Mouse (Mus musculus): ENCODE measurements around the gene Rnf167. TPM values are rescaled to one million over a fixed set of nuclear protein-coding genes. Genes with fewer than 3 reads are reported as not detected.

Gene Rnf167
- total and polyA plus RNA-seq, 3 experiments, result 23.5 to 31.7 (median 25.5) TPM

DNA sequence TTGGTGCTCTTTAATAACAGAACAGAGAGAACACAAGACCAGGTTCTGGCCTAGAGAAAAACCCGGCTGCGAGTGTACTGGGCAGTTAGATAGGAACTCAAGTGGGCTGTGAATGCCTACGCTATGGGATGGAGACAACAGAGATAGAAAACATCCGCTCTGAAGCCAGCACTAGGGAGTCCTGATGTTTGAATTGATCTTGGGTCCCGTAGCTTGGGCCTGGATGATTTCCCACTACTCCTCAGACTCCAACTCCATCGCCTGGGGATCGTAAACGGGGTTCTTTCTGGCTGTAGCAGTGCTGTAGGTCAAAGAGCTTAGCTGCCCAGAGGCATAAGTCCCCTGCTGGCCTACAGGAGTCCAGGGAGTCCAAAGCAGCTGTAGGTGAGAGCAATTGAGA is 41.3 kb downstream of the Rnf167 start:
- peak overlapping the region; percentile 71 to 81 (median 76) for H3K4me3 ChIP-seq (replicated peaks in 1 of 3; ENCODE audit: low read depth in 2 of 3, low read length in 2 of 3, poor library complexity in 1 of 3)

GRCm38 (mm10) chr11:70689578-70689977 is 42.5 kb downstream of the Rnf167 start:
- in situ Hi-C loops (cut with MboI; ENCODE audit: low pct_ligation_motif_present, low pct_unique_long_range_greater_than_20kb, low sequenced_read_pairs), result loop anchor here (5.0 kb wide), 1 partner anchor 68 kb away; no protein-coding TSS in a partner anchor
- Histone ChIP-seq H3K27me3 (replicated peaks) (no peaks in the 10 kb centered on the region), H3K79me2 (replicated peaks; ENCODE audit: control insufficient read depth, extremely low read depth, insufficient read depth, poor library complexity, severe bottlenecking) (no peaks in the 10 kb centered on the region)

More for the DNA sequence above, 41.3 kb downstream of the Rnf167 start:
- dilution Hi-C loops (cut with MboI; ENCODE audit: extremely low pct_ligation_motif_present, extremely low pct_unique_long_range_greater_than_20kb, low sequenced_read_pairs), result no loop called here
- no peaks in the 10 kb centered on the region for H3K27me3 ChIP-seq (replicated peaks)
- peaks cover 11 to 28% of the 10 kb centered on the region in 2 experiments for H3K36me3 ChIP-seq (replicated peaks in 1 of 2; ENCODE audit: control insufficient read depth in 1 of 2, insufficient read depth in 1 of 2, low read length in 1 of 2)
- H3K9ac ChIP-seq (ENCODE audit: insufficient read depth, low read depth), result peak overlapping the region; percentile 79
- peaks cover 0 to 49% of the 10 kb centered on the region in 2 experiments; a peak in 3 of 4 replicates for H3K4me1 ChIP-seq (ENCODE audit: control insufficient read depth in 1 of 2, insufficient read depth in 2 of 2)
- no peak overlapping the region for H3K27ac ChIP-seq (ENCODE audit: insufficient read depth, low read depth)
- no peaks in the 10 kb centered on the region for H3K79me2 ChIP-seq (replicated peaks; ENCODE audit: control insufficient read depth, extremely low read depth, insufficient read depth, poor library complexity, severe bottlenecking)
- DNase-seq (ENCODE audit: extremely low read depth), result no peak
- in situ Hi-C loops (cut with MboI; ENCODE audit: low pct_ligation_motif_present, low pct_unique_long_range_greater_than_20kb, low sequenced_read_pairs), result loop anchor here (5.0 kb wide), 1 partner anchor 69 kb away; no protein-coding TSS in a partner anchor
- TF ChIP-seq JUND (conservative IDR thresholded peaks at IDR 0.05; ENCODE audit: low read depth, low read length) (no peak), POLR2AphosphoS2 (IDR thresholded peaks at IDR 0.05; ENCODE audit: low read depth, low read length) (no peak), MYC (IDR thresholded peaks at IDR 0.05; ENCODE audit: low read depth, low read length) (no peak), CTCF (conservative IDR thresholded peaks at IDR 0.05 in 1 of 2, IDR thresholded peaks at IDR 0.05 in 1 of 2; ENCODE audit: low read depth in 2 of 2, low read length in 2 of 2) (no peak), NRF1 (IDR thresholded peaks at IDR 0.05; ENCODE audit: low read depth, low read length) (no peak), BHLHE40 (IDR thresholded peaks at IDR 0.05; ENCODE audit: low read depth, low read length) (no peak), USF1 (IDR thresholded peaks at IDR 0.05; ENCODE audit: low read depth, low read length) (no peak)
- no peaks in the 10 kb centered on the region for H3K9me3 ChIP-seq (replicated peaks; ENCODE audit: low read length)
- peak overlapping the region; percentile 73 for H3K4me2 ChIP-seq (ENCODE audit: insufficient read depth, low read depth, poor library complexity, severe bottlenecking)

DNA sequence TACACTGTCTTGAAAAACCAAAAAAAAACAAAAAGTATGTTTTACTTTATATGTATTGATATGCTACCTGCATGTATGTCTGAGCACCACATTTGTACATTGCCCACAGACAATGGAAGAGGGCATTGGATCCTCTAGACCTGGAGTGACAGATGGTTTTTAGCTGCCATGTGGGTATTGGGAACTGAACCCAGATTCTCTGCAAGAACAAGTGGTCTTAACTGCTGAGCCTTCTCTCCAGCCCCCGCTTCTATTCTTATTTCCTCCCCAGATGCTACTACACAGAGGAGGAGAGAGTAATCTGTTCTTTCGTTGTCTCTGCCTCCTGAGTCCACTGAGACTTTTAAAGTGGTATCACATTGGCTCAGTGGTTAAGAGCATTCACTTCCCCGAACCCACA is 46.5 kb downstream of the Rnf167 start:
- H3K4me3 ChIP-seq (replicated peaks in 1 of 3; ENCODE audit: low read depth in 2 of 3, low read length in 2 of 3, poor library complexity in 1 of 3), result no peak overlapping the region
- H3K79me2 ChIP-seq (replicated peaks; ENCODE audit: control insufficient read depth, extremely low read depth, insufficient read depth, poor library complexity, severe bottlenecking), result no peaks in the 10 kb centered on the region
- no peak overlapping the region for H3K9ac ChIP-seq (ENCODE audit: insufficient read depth, low read depth)
- DNase-seq (ENCODE audit: extremely low read depth), result no peak
- no peak for TF ChIP-seq ZMIZ1 (IDR thresholded peaks at IDR 0.05; ENCODE audit: low read depth, low read length)
- no peaks in the 10 kb centered on the region for H3K27me3 ChIP-seq (replicated peaks)
- no peak overlapping the region for H3K27ac ChIP-seq (ENCODE audit: insufficient read depth, low read depth)
- no peaks in the 10 kb centered on the region for H3K9me3 ChIP-seq (replicated peaks; ENCODE audit: low read length)
- in situ Hi-C loops (cut with MboI; ENCODE audit: low pct_ligation_motif_present, low pct_unique_long_range_greater_than_20kb, low sequenced_read_pairs) (no loop called here), dilution Hi-C loops (cut with MboI; ENCODE audit: extremely low pct_ligation_motif_present, extremely low pct_unique_long_range_greater_than_20kb, low sequenced_read_pairs) (no loop called here)
- no peak overlapping the region for H3K4me2 ChIP-seq (ENCODE audit: insufficient read depth, low read depth, poor library complexity, severe bottlenecking)
- peaks cover 0 to 6% of the 10 kb centered on the region in 2 experiments; a peak in 2 of 4 replicates for H3K4me1 ChIP-seq (ENCODE audit: control insufficient read depth in 1 of 2, insufficient read depth in 2 of 2)
- H3K36me3 ChIP-seq (replicated peaks in 1 of 2; ENCODE audit: control insufficient read depth in 1 of 2, insufficient read depth in 1 of 2, low read length in 1 of 2), result no peaks in the 10 kb centered on the region

More at GRCm38 (mm10) chr11:70689578-70689977, 42.5 kb downstream of the Rnf167 start:
- Histone ChIP-seq H3K27ac (ENCODE audit: insufficient read depth, low read depth) (no peak overlapping the region), H3K9me3 (replicated peaks; ENCODE audit: low read length) (no peaks in the 10 kb centered on the region), H3K4me1 (ENCODE audit: control insufficient read depth in 1 of 2, insufficient read depth in 2 of 2) (peaks cover 0 to 37% of the 10 kb centered on the region in 2 experiments; a peak in 2 of 4 replicates), H3K4me2 (ENCODE audit: insufficient read depth, low read depth, poor library complexity, severe bottlenecking) (no peak overlapping the region), H3K4me3 (replicated peaks in 1 of 3; ENCODE audit: low read depth in 2 of 3, low read length in 2 of 3, poor library complexity in 1 of 3) (no peak overlapping the region), H3K9ac (ENCODE audit: insufficient read depth, low read depth) (no peak overlapping the region), H3K36me3 (replicated peaks in 1 of 2; ENCODE audit: control insufficient read depth in 1 of 2, insufficient read depth in 1 of 2, low read length in 1 of 2) (peaks cover under 1 to 16% of the 10 kb centered on the region in 2 experiments)
- dilution Hi-C loops (cut with MboI; ENCODE audit: extremely low pct_ligation_motif_present, extremely low pct_unique_long_range_greater_than_20kb, low sequenced_read_pairs), result no loop called here
- DNase-seq (ENCODE audit: extremely low read depth), result no peak
- TF ChIP-seq PAX5 (IDR thresholded peaks at IDR 0.05; ENCODE audit: low read length) (no peak), USF1 (IDR thresholded peaks at IDR 0.05; ENCODE audit: low read depth, low read length) (no peak), KAT2A (IDR thresholded peaks at IDR 0.05; ENCODE audit: insufficient replicate concordance, low read length) (no peak), USF2 (conservative IDR thresholded peaks at IDR 0.05; ENCODE audit: low read depth, low read length) (no peak), TCF12 (IDR thresholded peaks at IDR 0.05; ENCODE audit: low read depth, low read length) (no peak), SIN3A (IDR thresholded peaks at IDR 0.05; ENCODE audit: low read length) (no peak), CHD1 (IDR thresholded peaks at IDR 0.05; ENCODE audit: low read depth, low read length) (no peak)

Data from CH12.LX (cell line).